Mouse (Mus musculus) kidney, adult 11 months (tissue): ENCODE data around the gene Rdh5.

Experiments used
- DNase-seq: peaks from one replicate; pipeline ENCODE4 v3.0.0; 2022

Rdh5 gene

DNA sequence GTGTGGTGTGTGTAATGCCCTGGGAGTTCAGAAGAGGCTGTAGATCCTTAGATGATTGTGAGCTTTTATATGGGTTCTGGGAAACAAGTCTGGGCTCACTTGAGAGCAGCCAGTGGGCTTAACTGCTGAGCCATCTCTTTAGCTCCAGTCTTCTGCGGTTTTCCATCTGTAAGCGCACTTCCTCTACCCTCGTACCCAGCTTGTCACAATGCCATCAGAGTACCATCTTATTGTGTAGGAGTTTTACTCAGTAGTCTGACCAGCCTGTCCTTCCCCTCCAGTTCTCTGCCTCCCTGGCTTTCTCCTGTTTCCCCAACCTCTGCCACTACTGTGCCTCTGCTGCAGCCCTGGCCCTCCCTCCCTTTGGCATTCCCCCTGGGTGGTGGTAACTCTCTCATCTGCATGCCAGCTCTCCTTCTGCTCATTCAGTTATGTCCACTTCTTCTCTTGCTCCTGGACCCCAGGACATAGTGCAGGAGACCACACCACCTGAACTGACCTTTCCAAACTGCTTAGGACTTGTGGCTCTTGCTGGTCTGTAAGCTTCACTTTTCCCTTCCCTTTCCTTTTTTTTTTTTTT is 20.2 kb downstream of the Rdh5 start:
- peak; percentile 75 for DNase-seq

- DNase-seq, result no peak
Observed at GRCm38 (mm10) chr10:128901409-128901808, 21.3 kb downstream of the Rdh5 start.

- DNase-seq, result peak; percentile 7
Observed at GRCm38 (mm10) chr10:128900698-128901097, 22.0 kb downstream of the Rdh5 start, which contains the start of gene Cd63. Gene Cd63 (plus strand): TSS chr10:128900989.

DNA sequence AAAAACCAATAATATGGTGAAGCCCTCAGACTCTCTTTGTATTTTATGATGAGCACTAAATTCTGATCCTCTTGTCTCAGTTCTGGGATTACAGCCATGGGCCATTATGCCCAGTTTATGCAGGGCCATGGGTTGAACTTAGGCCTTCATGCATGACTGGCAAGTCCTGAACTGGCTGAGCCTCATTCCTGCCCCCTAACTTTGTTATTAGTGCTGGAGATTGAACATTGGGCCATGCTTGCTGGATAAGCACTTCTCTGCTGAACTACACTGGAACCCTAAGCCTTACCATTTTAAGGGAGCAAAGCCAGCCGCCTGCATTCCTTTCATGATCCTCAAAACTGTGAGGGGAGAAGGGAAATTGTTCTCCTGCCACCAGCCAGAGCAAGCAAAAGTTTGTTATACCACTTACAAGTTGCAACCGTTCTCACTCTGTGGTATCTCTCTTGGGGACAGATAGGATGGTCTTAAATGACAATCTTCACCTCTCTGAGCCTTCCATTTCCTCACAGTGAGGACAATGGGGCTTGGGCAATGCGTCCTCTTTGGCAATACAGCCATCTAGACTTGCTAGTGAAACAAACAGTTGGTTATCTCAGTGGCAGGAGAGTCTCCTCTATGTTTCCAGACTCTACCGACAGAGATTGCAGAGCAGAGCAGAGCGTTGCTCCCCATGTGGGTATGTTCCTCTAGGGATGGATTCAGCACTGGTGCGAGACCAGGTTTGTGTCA is 22.8 kb downstream of the Rdh5 start:
- peak; percentile 89 for DNase-seq

- no peak for DNase-seq
Observed at GRCm38 (mm10) chr10:128897501-128897900, 25.2 kb downstream of the Rdh5 start.

DNA sequence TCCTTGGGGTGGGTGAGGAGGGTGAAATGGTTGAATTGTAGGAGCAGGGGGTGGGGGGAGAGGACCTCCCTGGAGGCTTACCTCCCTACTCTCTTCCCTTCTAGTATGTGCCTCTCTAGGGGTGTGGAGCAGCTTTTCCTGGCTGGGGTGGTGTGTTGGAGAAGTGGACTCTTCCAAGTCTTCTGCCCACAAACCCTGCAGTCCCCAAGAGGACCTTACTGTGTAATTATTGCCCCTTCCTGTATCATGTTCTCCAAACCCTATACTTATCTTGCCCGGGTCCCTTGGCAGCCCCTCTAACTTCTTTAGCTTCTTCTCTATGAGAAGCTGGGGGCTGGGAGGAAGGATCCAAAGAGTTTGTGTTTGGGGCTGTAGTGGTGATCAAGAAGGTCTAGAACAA is 25.9 kb downstream of the Rdh5 start:
- no peak for DNase-seq

GRCm38 (mm10) chr10:128895952-128896693 is 26.6 kb downstream of the Rdh5 start:
- peak; percentile 67 for DNase-seq

DNA sequence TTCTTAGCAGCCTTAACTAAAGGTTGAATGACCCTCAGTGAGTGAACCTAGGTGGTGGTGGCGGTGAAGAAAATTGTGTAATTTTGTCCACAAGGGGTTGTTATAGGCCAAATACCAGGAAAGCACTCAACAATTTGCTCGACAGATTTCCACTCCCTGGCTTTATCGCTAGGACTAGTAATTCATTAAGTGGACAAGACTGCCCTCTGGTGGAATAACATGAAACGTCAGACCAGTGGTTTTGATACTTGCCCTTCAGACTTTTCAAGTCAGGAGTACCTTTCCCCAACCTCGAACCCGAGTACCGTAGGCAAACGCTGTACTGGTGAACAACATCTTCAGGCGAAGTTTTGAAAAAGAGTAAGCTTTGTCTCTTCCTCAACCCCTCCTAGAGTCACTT is 27.3 kb downstream of the Rdh5 start:
- DNase-seq, result peak; percentile 80

- no peak for DNase-seq
Observed at GRCm38 (mm10) chr10:128892246-128892645, 30.4 kb downstream of the Rdh5 start.

DNA sequence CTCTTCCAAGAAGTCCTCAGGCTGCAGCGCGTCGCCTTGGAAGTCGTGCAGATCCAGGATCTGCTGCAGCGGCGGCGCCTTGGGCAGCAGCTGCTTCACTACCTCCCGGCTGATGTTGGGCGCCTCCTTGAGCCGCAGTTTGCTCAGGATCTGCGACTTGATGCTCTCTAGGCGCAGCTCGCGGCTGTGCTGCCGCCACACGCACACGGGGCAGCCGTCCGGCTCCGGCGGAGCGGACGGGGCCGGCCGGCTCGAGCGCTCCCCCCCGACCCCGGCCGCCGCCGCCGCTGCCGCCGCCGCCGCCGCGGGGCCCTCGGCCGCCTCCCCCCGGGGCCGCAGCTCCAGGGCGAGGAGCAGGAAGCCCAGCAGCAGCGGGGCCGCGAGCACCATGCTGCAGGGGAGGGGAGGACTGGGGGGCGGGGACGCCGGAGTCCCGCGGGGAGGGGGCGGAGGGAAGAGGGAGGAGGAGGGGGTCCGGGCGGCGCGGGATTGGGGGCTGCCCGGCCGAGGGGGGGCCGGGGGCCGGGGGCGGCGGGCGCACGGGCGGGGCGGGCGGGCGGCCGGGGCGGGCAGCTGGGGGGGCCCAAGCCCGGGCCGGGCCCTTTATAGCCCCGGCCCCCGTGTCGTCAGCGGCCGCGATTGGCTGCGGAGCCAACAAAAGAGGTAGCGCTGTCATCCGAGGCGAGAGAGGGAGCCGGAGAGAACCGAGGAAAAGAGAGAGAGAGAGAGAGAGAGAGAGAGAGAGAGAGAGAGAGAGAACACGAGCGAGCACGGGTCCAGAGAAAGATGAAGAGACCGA is 31.2 kb downstream of the Rdh5 start, which contains the start of gene Gdf11:
Gene Gdf11 (minus strand): TSS at position 423 of the 799 bp plus-strand sequence.
- peak; percentile 29 for DNase-seq

DNA sequence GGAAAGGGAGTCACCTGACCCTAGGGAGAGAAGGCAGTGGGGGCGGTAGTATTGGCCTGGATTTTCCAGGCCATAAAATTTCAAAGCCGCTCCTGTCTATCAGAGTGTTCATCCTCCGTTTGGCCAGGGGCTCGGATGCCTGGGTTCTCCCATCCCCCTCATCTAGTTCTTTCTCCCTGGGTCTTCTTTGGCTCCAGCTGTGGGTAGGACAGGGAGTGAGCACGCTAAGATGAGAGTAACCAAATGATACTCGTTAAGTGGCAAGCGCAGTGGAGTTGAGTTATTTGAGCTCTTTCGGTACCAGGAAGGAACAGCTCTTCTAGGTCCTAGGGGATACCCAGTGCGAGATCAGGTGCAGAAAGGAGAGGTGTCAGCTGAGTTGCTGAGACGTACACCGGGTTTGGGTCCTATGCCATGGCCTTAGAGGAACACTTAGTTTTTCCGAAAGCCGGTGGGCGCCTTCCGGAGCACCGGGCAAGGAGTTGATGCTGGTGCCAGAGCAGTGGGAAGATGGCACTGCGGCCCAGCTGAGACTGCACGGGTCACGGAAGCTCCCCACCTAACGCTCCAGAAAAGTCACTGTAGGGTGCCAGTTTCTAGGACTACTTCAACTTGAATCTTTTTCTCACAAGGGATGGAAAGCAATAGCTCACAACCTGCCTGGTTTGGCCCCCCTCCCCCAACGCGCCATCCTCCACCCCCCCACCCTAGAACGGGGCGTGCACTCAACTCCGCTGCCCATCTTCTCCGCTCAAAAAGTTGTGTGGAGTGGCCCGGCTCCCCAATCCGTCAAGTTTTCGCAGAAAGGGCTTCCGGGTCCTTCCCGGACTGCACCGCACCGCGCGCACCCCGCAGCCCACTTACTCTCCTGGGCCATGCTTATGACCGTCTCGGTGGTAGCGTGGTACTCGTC is 32.0 kb downstream of the Rdh5 start:
- DNase-seq, result no peak

GRCm38 (mm10) chr10:128889846-128890245 is 32.8 kb downstream of the Rdh5 start:
- DNase-seq, result no peak

DNA sequence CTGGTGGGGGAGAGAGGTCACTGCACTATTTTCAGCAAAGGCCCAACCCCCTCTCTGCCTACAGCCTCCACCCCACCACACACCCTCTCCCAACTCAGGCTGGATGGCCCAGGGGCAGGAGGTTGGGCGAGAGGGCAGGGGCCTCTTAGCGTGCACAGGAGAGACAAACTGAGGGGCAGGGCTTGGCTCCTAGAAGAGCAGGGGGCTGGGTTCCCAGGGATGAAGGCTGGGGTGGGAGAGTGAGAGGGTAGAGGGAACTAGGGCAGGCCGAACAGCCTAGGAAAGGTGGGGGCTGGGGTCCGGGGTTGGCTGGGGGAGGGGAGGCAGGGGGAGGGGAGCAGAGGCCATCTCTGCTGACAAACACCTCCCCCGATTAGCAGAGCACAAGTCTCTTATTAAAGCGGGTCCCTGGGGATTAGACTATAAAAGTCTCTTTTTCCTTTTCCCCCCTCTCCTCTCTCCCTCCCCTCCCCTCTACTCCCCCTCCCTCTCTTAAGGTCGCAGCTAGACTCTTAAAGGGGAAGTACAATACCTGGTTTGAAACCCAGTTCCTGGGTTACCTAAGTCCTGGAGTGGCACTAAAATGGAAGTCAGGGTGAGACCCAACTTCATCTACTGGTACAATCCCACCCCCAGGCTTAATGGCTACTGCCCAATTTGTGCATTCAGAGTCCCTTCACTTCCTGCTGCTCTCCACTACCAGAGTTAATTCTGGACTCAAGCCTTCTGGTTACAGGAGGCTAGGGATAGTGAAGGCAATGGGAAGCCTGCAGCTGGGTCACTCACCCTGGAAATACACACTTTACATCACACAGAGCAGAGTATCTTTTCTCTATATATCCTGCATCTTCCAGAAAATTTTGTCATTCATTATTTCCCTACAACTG is 33.5 kb downstream of the Rdh5 start:
- no peak for DNase-seq

DNA sequence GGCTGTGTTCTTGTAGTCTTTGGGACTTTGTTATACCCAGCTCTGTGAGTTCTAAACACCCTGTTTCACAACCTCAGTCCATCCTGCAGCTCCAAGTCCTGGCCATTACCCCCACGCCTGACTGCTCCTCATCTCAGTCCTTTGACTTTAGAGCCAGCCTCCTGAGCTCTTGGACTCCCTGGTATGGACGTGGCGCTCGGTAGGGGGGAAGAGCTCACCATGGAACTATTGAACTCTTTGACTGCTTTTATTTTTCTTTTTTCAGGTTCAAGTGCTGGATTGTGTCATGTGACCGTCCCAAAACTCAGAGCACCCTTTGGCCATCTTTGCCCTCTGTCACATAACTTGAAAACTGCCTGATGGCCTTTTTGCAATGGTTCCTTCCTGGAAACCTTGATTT is 40.6 kb downstream of the Rdh5 start:
- peak; percentile 65 for DNase-seq

DNA sequence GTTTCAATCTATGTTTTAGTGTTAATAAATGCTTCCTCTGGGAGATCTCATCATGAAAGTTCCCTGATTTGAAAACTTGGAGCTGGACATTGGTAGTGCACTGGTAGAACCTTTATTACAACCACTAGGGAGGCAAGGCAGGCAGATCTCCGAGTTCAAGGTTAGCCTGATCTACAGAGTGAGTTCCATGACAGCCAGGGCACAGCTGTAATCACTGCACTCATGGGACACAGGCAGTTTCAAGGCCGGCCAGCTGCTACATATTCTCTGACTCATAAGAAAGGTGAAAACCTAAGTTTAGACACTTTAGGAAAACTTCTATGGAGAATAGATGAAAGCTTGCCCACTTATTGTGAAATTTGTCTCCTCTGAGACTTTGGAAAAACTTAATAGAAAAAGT is 43.9 kb downstream of the Rdh5 start:
- DNase-seq, result no peak

DNA sequence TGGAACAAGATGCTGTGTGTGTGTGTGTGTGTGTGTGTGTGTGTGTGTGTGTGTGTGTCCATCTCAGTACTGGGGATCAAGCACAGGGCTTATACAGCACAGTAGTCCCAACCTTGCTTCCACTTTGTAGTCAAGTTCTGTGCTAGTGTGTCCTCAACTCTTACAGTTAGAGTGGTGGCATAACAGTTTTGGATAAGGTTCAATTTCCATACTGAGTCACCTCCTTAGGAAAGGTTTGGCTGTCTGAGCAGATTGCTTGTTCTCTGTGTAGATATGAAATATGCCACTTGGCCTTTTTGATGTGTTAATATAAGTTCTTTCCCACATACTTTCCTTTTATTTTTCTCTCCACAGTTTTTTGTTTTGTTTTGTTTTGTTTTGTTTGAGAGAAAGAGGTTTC is 44.4 kb downstream of the Rdh5 start:
- DNase-seq, result no peak

- no peak for DNase-seq
Observed at GRCm38 (mm10) chr10:128870341-128870740, 52.3 kb downstream of the Rdh5 start.

DNA sequence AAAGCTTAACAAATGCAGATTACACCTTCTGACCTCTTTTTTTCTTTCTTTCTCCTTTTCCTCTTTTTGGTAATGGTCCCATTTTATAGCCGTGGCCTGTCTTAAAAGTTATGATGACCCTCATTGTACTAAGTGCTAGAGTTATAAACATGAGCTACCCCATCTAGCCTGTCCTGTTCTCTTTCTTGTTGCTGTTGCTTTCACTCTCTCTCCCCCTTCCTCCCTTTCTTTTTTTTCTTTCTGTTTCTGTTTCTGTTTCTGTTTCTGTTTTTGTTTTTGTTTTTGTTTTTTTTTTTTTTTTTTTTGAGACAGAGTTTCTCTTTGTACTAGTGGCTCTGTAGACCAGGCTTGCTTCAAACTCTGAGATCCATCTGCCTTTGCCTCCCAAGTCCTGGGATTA is 56.2 kb downstream of the Rdh5 start:
- DNase-seq, result no peak

- DNase-seq, result no peak
Observed at GRCm38 (mm10) chr10:128866042-128866441, 56.6 kb downstream of the Rdh5 start.
